Mouse (Mus musculus) myocyte (in vitro differentiated cells): Measurements from ENCODE around the gene Tex33. TPM values are rescaled to one million over a fixed set of nuclear protein-coding genes. Genes with fewer than 3 reads are reported as not detected.

ENCODE experiments used
- H3K27me3 ChIP-seq: one replicate; pipeline ENCODE4 v1.6.1; 2011; ENCODE audit not compliant: control insufficient read depth, insufficient read depth, insufficient read length
- H3K36me3 ChIP-seq: one replicate; pipeline ENCODE4 v1.6.1; 2011; ENCODE audit not compliant: control insufficient read depth, insufficient read depth
- H3K4me2 ChIP-seq: one replicate; pipeline ENCODE4 v1.6.1; 2011; ENCODE audit warnings: low read depth, control low read depth
- H3K4me3 ChIP-seq: one replicate; pipeline ENCODE4 v1.5.1; 2011; ENCODE audit warnings: mild to moderate bottlenecking, control low read depth, moderate library complexity
- H3K79me2 ChIP-seq: one replicate; pipeline ENCODE4 v1.6.1; 2011; ENCODE audit not compliant: control insufficient read depth, insufficient read depth
- H3ac ChIP-seq: one replicate; pipeline ENCODE4 v1.6.1; 2011; ENCODE audit not compliant: control insufficient read depth, insufficient read length
- CEBPB ChIP-seq: IDR thresholded peaks from 2 replicates; pipeline ENCODE4 v1.6.1; 2011; ENCODE audit warnings: mild to moderate bottlenecking, moderate library complexity; ENCODE audit not compliant: poor library complexity, insufficient read depth, severe bottlenecking
- E2F4 ChIP-seq: IDR thresholded peaks from one replicate; pipeline ENCODE4 v1.6.1; 2011; ENCODE audit warnings: mild to moderate bottlenecking, control low read depth, moderate library complexity; ENCODE audit not compliant: insufficient read depth
- MAX ChIP-seq: IDR thresholded peaks from one replicate; pipeline ENCODE4 v1.6.1; 2011; ENCODE audit warnings: low read depth, mild to moderate bottlenecking, control low read depth
- MYOD1 ChIP-seq, 3 experiments: IDR thresholded peaks; one replicate each; pipeline ENCODE4 v1.6.1; 2011; ENCODE audit warnings: control low read depth in 2 of 3, low read depth in 2 of 3, mild to moderate bottlenecking in 2 of 3, moderate library complexity in 1 of 3; ENCODE audit not compliant: insufficient read length in 2 of 3, control insufficient read depth in 1 of 3
- MYOG ChIP-seq, 3 experiments: IDR thresholded peaks; one replicate each; pipeline ENCODE4 v1.6.1; 2011; ENCODE audit warnings: control low read depth in 2 of 3, low read depth in 2 of 3, mild to moderate bottlenecking in 2 of 3; ENCODE audit not compliant: insufficient read length in 2 of 3, control insufficient read depth in 1 of 3, insufficient read depth in 1 of 3
- POLR2A ChIP-seq: IDR thresholded peaks from one replicate; pipeline ENCODE4 v1.6.1; 2011; ENCODE audit warnings: low read depth, mild to moderate bottlenecking, control low read depth, moderate library complexity; ENCODE audit not compliant: insufficient read length
- POLR2AphosphoS2 ChIP-seq: IDR thresholded peaks from one replicate; pipeline ENCODE4 v1.6.1; 2011; ENCODE audit warnings: low read depth, control low read depth; ENCODE audit not compliant: insufficient read length
- REST ChIP-seq: IDR thresholded peaks from one replicate; pipeline ENCODE4 v1.6.1; 2011; ENCODE audit warnings: mild to moderate bottlenecking, control low read depth, moderate library complexity; ENCODE audit not compliant: insufficient read depth, insufficient read length
- SRF ChIP-seq: IDR thresholded peaks from one replicate; pipeline ENCODE4 v1.6.1; 2011; ENCODE audit warnings: low read depth; ENCODE audit not compliant: control insufficient read depth, insufficient read length
- TCF12 ChIP-seq: IDR thresholded peaks from one replicate; pipeline ENCODE4 v1.6.1; 2011; ENCODE audit warnings: mild to moderate bottlenecking, control low read depth; ENCODE audit not compliant: poor library complexity, insufficient read depth, severe bottlenecking
- TCF3 ChIP-seq: IDR thresholded peaks from one replicate; pipeline ENCODE4 v1.6.1; 2011; ENCODE audit warnings: low read depth, control low read depth; ENCODE audit not compliant: insufficient read length
- USF1 ChIP-seq: IDR thresholded peaks from one replicate; pipeline ENCODE4 v1.6.1; 2011; ENCODE audit warnings: low read depth, mild to moderate bottlenecking, control low read depth, moderate library complexity
- polyA plus RNA-seq: library from polyadenylated mRNA; unstranded; fragments of >200 nt; fragmentation: generic; extraction: Trizol; gene quantifications from one replicate; pipeline ENCODE4 v1.2.1, GENCODE M21; 2012; ENCODE audit warnings: missing spikeins

The Tex33 gene
- polyA plus RNA-seq, 1 experiment, result not detected

- Histone ChIP-seq H3K79me2 (peaks cover 14% of the 10 kb centered on the region), H3ac (no peak overlapping the region), H3K27me3 (no peaks in the 10 kb centered on the region), H3K4me3 (no peak overlapping the region), H3K4me2 (no peak overlapping the region), H3K36me3 (peaks cover 10% of the 10 kb centered on the region)
- TF ChIP-seq POLR2AphosphoS2 (no peak), USF1 (no peak), TCF12 (no peak), E2F4 (no peak), MYOD1 (IDR thresholded peaks at IDR 0.05; ENCODE audit: control insufficient read depth in 1 of 3, insufficient read length in 2 of 3, low read depth in 2 of 3) (no peak), SRF (no peak), TCF3 (no peak), MYOG (IDR thresholded peaks at IDR 0.05; ENCODE audit: control insufficient read depth in 1 of 3, insufficient read depth in 1 of 3, insufficient read length in 2 of 3, low read depth in 2 of 3) (no peak), POLR2A (no peak), MAX (no peak), CEBPB (no peak), REST (no peak)
Observed at GRCm38 (mm10) chr15:78431541-78432121, 35.9 kb upstream of the Tex33 start.

DNA sequence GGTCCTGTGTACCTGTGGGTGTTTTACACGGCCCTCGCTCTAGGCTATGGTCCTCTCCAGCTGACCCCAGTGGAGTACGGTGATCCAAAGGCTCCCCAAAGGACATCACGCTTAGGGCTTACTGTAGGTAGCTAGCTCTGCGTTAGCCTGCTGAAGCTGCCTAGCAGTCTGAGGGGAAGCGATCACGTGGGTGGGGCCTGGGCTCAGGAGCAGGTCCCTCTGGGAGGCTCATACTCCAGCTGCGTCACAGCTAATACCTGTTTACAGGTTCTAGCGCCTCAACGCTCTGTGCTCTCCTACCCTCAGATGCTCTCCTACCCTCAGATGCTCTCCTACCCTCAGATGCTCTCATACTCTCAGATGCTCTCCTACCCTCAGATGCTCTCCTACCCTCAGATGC is 35.2 kb upstream of the Tex33 start:
- TF ChIP-seq TCF3, result no peak
- no peak for TF ChIP-seq MAX
- TF ChIP-seq E2F4, result no peak
- TF ChIP-seq MYOG (IDR thresholded peaks at IDR 0.05; ENCODE audit: control insufficient read depth in 1 of 3, insufficient read depth in 1 of 3, insufficient read length in 2 of 3, low read depth in 2 of 3), result no peak
- no peak for TF ChIP-seq TCF12
- TF ChIP-seq CEBPB, result no peak
- TF ChIP-seq REST, result no peak
- TF ChIP-seq USF1, result no peak
- TF ChIP-seq POLR2A, result no peak
- no peak for TF ChIP-seq POLR2AphosphoS2
- TF ChIP-seq SRF, result no peak
- no peak for TF ChIP-seq MYOD1 (IDR thresholded peaks at IDR 0.05; ENCODE audit: control insufficient read depth in 1 of 3, insufficient read length in 2 of 3, low read depth in 2 of 3)
- Histone ChIP-seq H3K79me2 (peaks cover 14% of the 10 kb centered on the region), H3K27me3 (no peaks in the 10 kb centered on the region), H3K4me3 (no peak overlapping the region), H3K36me3 (peaks cover 10% of the 10 kb centered on the region), H3ac (no peak overlapping the region), H3K4me2 (no peak overlapping the region)

GRCm38 (mm10) chr15:78429871-78430622 is 34.3 kb upstream of the Tex33 start:
- Histone ChIP-seq H3K79me2 (peaks cover 14% of the 10 kb centered on the region), H3K36me3 (peaks cover 10% of the 10 kb centered on the region), H3K27me3 (peaks cover under 1% of the 10 kb centered on the region), H3ac (no peak overlapping the region), H3K4me2 (peak overlapping the region; percentile 90), H3K4me3 (peak overlapping the region; percentile 46)
- TF ChIP-seq TCF12 (no peak), TCF3 (no peak), MYOD1 (IDR thresholded peaks at IDR 0.05; ENCODE audit: control insufficient read depth in 1 of 3, insufficient read length in 2 of 3, low read depth in 2 of 3) (no peak), E2F4 (no peak), REST (no peak), USF1 (no peak), POLR2A (no peak), SRF (no peak), MAX (no peak)

GRCm38 (mm10) chr15:78429139-78429459 is 33.4 kb upstream of the Tex33 start:
- Histone ChIP-seq H3K4me2 (peak overlapping the region; percentile 90), H3ac (peak overlapping the region; percentile 26), H3K36me3 (peaks cover 10% of the 10 kb centered on the region), H3K79me2 (peaks cover 14% of the 10 kb centered on the region), H3K27me3 (peaks cover 10% of the 10 kb centered on the region), H3K4me3 (peak overlapping the region; percentile 46)
- TF ChIP-seq MYOG (IDR thresholded peaks at IDR 0.05; ENCODE audit: control insufficient read depth in 1 of 3, insufficient read depth in 1 of 3, insufficient read length in 2 of 3, low read depth in 2 of 3) (no peak), MYOD1 (IDR thresholded peaks at IDR 0.05; ENCODE audit: control insufficient read depth in 1 of 3, insufficient read length in 2 of 3, low read depth in 2 of 3) (no peak), MAX (no peak), CEBPB (no peak), POLR2AphosphoS2 (no peak), POLR2A (no peak), TCF12 (no peak), E2F4 (no peak), REST (no peak), TCF3 (no peak), SRF (no peak), USF1 (no peak)
